Comparison of ENCODE assay signal across 21 mouse cellular contexts in genomic region chr8:76924150-76924549, GRCm38 (mm10).
"Had no signal": no experiment of that assay in that cellular context is flagged by ENCODE, and none has a peak within 500 bp of the region (broad histone marks: within the 10 kb centered on the region; RNA-seq: fewer than 3 reads in every experiment).

No protein-coding gene starts in this region.

- DNase-seq: cerebellum, adult 8-10 months; cerebellum, adult 9-10 months; cerebellum, adult 9-11 months; cerebellum, postnatal 10 days; cerebellum, postnatal 14 days; cerebellum, postnatal 25 days; cerebellum, postnatal 36 days; embryo, embryonic 11 days; forebrain, postnatal 0 days; gastrocnemius, adult 2 months; gastrocnemius, postnatal 10 days; gastrocnemius, postnatal 14 days; gastrocnemius, postnatal 25 days; gastrocnemius, postnatal 36 days; heart, adult 11 months; heart, adult 18-20 months; heart, adult 2 months had no signal

- ATAC-seq: forebrain, embryonic 13.5 days; forebrain, embryonic 14.5 days; forebrain, embryonic 15.5 days; forebrain, embryonic 16.5 days; forebrain, postnatal 0 days had no signal
